Mouse (Mus musculus) CH12.LX (cell line): ENCODE results near the gene Rnf225. TPM values are rescaled to one million over a fixed set of nuclear protein-coding genes. Genes with fewer than 3 reads are reported as not detected.

Source experiments
- DNase-seq: peaks from one replicate; pipeline ENCODE4 v3.0.0-alpha.2; 2013; ENCODE audit errors: extremely low read depth
- H3K27ac ChIP-seq: 2 replicates; pipeline ENCODE4 v1.5.1; 2012; ENCODE audit warnings: low read depth, mild to moderate bottlenecking, control low read depth, moderate library complexity; ENCODE audit not compliant: insufficient read depth
- H3K27me3 ChIP-seq: replicated peaks from 2 replicates; pipeline ENCODE3; 2012; ENCODE audit warnings: inconsistent platforms
- H3K36me3 ChIP-seq, 2 experiments: replicated peaks in 1 of 2; 2 replicates each; pipeline versions ENCODE3 to v1.6.1; 2012; ENCODE audit warnings: inconsistent platforms in 1 of 2, low read length in 1 of 2, mild to moderate bottlenecking in 1 of 2, mixed read lengths in 1 of 2, moderate library complexity in 1 of 2; ENCODE audit not compliant: control insufficient read depth in 1 of 2, insufficient read depth in 1 of 2
- H3K4me1 ChIP-seq, 2 experiments: 2 replicates each; pipeline ENCODE4 v1.6.1; 2012; ENCODE audit warnings: inconsistent platforms in 1 of 2, moderate library complexity in 1 of 2; ENCODE audit not compliant: insufficient read depth in 2 of 2, control insufficient read depth in 1 of 2
- H3K4me2 ChIP-seq: 2 replicates; pipeline ENCODE4 v1.6.1; 2012; ENCODE audit warnings: low read depth, mild to moderate bottlenecking, control low read depth; ENCODE audit not compliant: poor library complexity, insufficient read depth, severe bottlenecking
- H3K4me3 ChIP-seq, 3 experiments: fragments of 150-350 bp in 1 of 3; sonication (generic) in 1 of 3; replicated peaks in 1 of 3; 2 replicates each; pipeline versions ENCODE3 to v1.5.1; 2011 to 2012; ENCODE audit warnings: low read depth in 2 of 3, low read length in 2 of 3, mild to moderate bottlenecking in 2 of 3, moderate library complexity in 2 of 3, control low read depth in 1 of 3, improper control_type of control experiment in 1 of 3, inconsistent platforms in 1 of 3, mixed read lengths in 1 of 3; ENCODE audit not compliant: poor library complexity in 1 of 3
- H3K79me2 ChIP-seq: replicated peaks from 2 replicates; pipeline ENCODE4 v1.6.1; 2012; ENCODE audit warnings: mild to moderate bottlenecking, moderate library complexity; ENCODE audit not compliant: control insufficient read depth, poor library complexity, insufficient read depth, severe bottlenecking; ENCODE audit errors: extremely low read depth
- H3K9ac ChIP-seq: 2 replicates; pipeline ENCODE4 v1.6.1; 2012; ENCODE audit warnings: low read depth, mild to moderate bottlenecking, control low read depth, moderate library complexity; ENCODE audit not compliant: insufficient read depth
- H3K9me3 ChIP-seq: replicated peaks from 2 replicates; pipeline ENCODE3; 2012; ENCODE audit warnings: low read length, inconsistent platforms, mixed read lengths
- BHLHE40 ChIP-seq: IDR thresholded peaks from 2 replicates; pipeline ENCODE4 v1.6.1; 2011; ENCODE audit warnings: mild to moderate bottlenecking, low read depth, low read length, improper control_type of control experiment
- CHD1 ChIP-seq: IDR thresholded peaks from 2 replicates; pipeline ENCODE4 v1.6.1; 2012; ENCODE audit warnings: low read depth, low read length, improper control_type of control experiment, inconsistent platforms
- CTCF ChIP-seq, 2 experiments: IDR thresholded peaks in 1 of 2; conservative IDR thresholded peaks in 1 of 2; 2 replicates each; pipeline ENCODE4 v1.5.1; 2011 to 2012; ENCODE audit warnings: low read depth in 2 of 2, low read length in 2 of 2, improper control_type of control experiment in 1 of 2, inconsistent platforms in 1 of 2, mild to moderate bottlenecking in 1 of 2, moderate library complexity in 1 of 2
- E2F4 ChIP-seq: IDR thresholded peaks from 2 replicates; pipeline ENCODE4 v1.6.1; 2011; ENCODE audit warnings: low read depth, low read length, improper control_type of control experiment; ENCODE audit not compliant: insufficient replicate concordance
- ELF1 ChIP-seq: IDR thresholded peaks from 2 replicates; pipeline ENCODE4 v1.6.1; 2014; ENCODE audit warnings: low read depth, mild to moderate bottlenecking, inconsistent platforms, low read length, improper control_type of control experiment
- GABPA ChIP-seq: IDR thresholded peaks from 2 replicates; pipeline ENCODE4 v1.6.1; 2012; ENCODE audit warnings: low read depth, low read length, improper control_type of control experiment, inconsistent platforms; ENCODE audit not compliant: insufficient replicate concordance
- IRF4 ChIP-seq: IDR thresholded peaks from 2 replicates; pipeline ENCODE4 v1.6.1; 2014; ENCODE audit warnings: low read depth, mild to moderate bottlenecking, inconsistent platforms, low read length, improper control_type of control experiment
- JUN ChIP-seq: IDR thresholded peaks from 2 replicates; pipeline ENCODE4 v1.6.1; 2011; ENCODE audit warnings: low read depth, mild to moderate bottlenecking, low read length, improper control_type of control experiment, moderate library complexity; ENCODE audit not compliant: insufficient read depth
- JUND ChIP-seq: conservative IDR thresholded peaks from 2 replicates; pipeline ENCODE4 v1.6.1; 2011; ENCODE audit warnings: low read depth, low read length, improper control_type of control experiment
- MAFK ChIP-seq: IDR thresholded peaks from 2 replicates; pipeline ENCODE4 v1.6.1; 2011; ENCODE audit warnings: low read length, improper control_type of control experiment; ENCODE audit not compliant: insufficient replicate concordance
- MAX ChIP-seq: IDR thresholded peaks from 2 replicates; pipeline ENCODE4 v1.6.1; 2011; ENCODE audit warnings: low read length, improper control_type of control experiment
- MEF2A ChIP-seq: IDR thresholded peaks from 2 replicates; pipeline ENCODE4 v1.6.1; 2014; ENCODE audit warnings: low read depth, mild to moderate bottlenecking, inconsistent platforms, low read length, improper control_type of control experiment, borderline replicate concordance
- MXI1 ChIP-seq: IDR thresholded peaks from 2 replicates; pipeline ENCODE4 v1.6.1; 2011; ENCODE audit warnings: mild to moderate bottlenecking, low read depth, low read length, improper control_type of control experiment
- NRF1 ChIP-seq: IDR thresholded peaks from 2 replicates; pipeline ENCODE4 v1.6.1; 2014; ENCODE audit warnings: low read depth, mild to moderate bottlenecking, inconsistent platforms, low read length, improper control_type of control experiment, moderate library complexity
- POLR2A ChIP-seq: IDR thresholded peaks from 2 replicates; pipeline ENCODE4 v1.6.1; 2011; ENCODE audit warnings: low read depth, mild to moderate bottlenecking, improper control_type of control experiment, low read length
- SMC3 ChIP-seq: IDR thresholded peaks from 2 replicates; pipeline ENCODE4 v1.6.1; 2011; ENCODE audit warnings: low read depth, low read length, improper control_type of control experiment
- TBP ChIP-seq: conservative IDR thresholded peaks from 2 replicates; pipeline ENCODE4 v1.6.1; 2011; ENCODE audit warnings: low read depth, low read length, improper control_type of control experiment
- TCF12 ChIP-seq: IDR thresholded peaks from 2 replicates; pipeline ENCODE4 v1.6.1; 2014; ENCODE audit warnings: low read depth, mild to moderate bottlenecking, inconsistent platforms, low read length, improper control_type of control experiment
- UBTF ChIP-seq: IDR thresholded peaks from 2 replicates; pipeline ENCODE4 v1.6.1; 2012; ENCODE audit warnings: low read depth, mild to moderate bottlenecking, inconsistent platforms, low read length, improper control_type of control experiment, moderate library complexity
- USF2 ChIP-seq: conservative IDR thresholded peaks from 2 replicates; pipeline ENCODE4 v1.6.1; 2011; ENCODE audit warnings: low read depth, low read length, improper control_type of control experiment
- ZKSCAN1 ChIP-seq: IDR thresholded peaks from 2 replicates; pipeline ENCODE4 v1.6.1; 2012; ENCODE audit warnings: low read depth, inconsistent platforms, low read length, improper control_type of control experiment, borderline replicate concordance
- ZMIZ1 ChIP-seq: IDR thresholded peaks from 2 replicates; pipeline ENCODE4 v1.6.1; 2012; ENCODE audit warnings: low read depth, mild to moderate bottlenecking, inconsistent platforms, low read length, improper control_type of control experiment
- ZNF384 ChIP-seq: IDR thresholded peaks from 2 replicates; pipeline ENCODE4 v1.6.1; 2012; ENCODE audit warnings: low read depth, low read length, improper control_type of control experiment, inconsistent platforms
- dilution Hi-C: fragments of 300-500 bp; cut with MboI; formaldehyde crosslinking; loops from 2 replicates; pipeline ENCODE4 v1.14.3; 2020; ENCODE audit warnings: low sequenced_read_pairs; ENCODE audit not compliant: extremely low pct_unique_long_range_greater_than_20kb, extremely low pct_ligation_motif_present
- in situ Hi-C: fragments of 300-500 bp; cut with MboI; formaldehyde crosslinking; loops from 3 replicates; pipeline ENCODE4 v1.14.3; 2019; ENCODE audit warnings: low sequenced_read_pairs, low pct_ligation_motif_present, low pct_unique_long_range_greater_than_20kb, mixed read lengths
- polyA plus RNA-seq: library from polyadenylated mRNA; unstranded; fragments of >175 nt; gene quantifications from 2 replicates; pipeline ENCODE4 v1.2.1, GENCODE M21; 2012; ENCODE audit warnings: low read depth; ENCODE audit not compliant: insufficient read length
- total RNA-seq, 2 experiments: library from RNA; depleted of rRNA; stranded (reverse); fragments of 300-350 nt in 1 of 2; fragments of >200 nt in 1 of 2; gene quantifications; 2 replicates each; pipeline ENCODE4 v1.2.3; 2012 to 2014

The Rnf225 gene
- total and polyA plus RNA-seq, 3 experiments, result 0.89 to 4.0 (median 1.1) TPM

DNA sequence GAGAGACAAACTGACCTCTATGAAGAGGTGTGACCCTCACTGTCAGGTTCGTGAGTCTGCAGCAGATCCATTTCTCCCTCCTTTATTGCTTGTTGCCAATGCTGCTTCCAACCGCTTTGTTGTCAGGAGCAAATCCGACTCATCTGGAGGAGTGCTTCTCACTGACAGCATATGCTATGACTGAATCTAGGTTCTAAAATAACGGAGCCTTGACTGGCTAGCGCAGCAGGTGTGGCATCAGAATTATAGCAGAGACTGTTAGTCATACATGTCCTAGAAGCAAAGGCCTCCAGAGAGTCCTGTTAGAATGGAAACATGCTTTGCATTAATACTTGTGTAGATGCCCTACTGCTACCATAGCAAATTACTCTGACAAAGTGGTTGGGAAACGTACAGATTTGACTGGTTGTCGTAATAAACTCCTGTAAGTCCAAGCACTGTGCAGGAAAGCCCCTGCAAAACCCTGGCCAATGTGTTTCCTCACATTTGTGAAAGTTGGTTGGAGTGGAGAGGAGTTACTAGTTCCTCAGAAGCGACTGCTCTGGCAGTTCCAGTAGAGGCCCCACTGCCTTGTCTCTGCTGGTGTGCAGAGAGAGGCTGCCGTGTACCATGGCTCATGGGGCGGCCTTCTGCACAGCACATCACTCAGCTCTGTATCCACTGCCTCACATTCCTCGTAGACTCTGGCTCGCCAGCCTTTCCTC is 40.5 kb upstream of the Rnf225 start:
- no peak for DNase-seq
- in situ Hi-C loops (no loop called here), dilution Hi-C loops (no loop called here)
- H3K9me3 ChIP-seq, result no peaks in the 10 kb centered on the region
- no peak overlapping the region for H3K27ac ChIP-seq
- peaks cover 5 to 37% of the 10 kb centered on the region in 2 experiments for H3K36me3 ChIP-seq
- no peaks in the 10 kb centered on the region for H3K27me3 ChIP-seq
- no peak overlapping the region for H3K4me2 ChIP-seq
- H3K9ac ChIP-seq, result no peak overlapping the region
- peaks cover 0 to 34% of the 10 kb centered on the region in 2 experiments; a peak in 2 of 4 replicates for H3K4me1 ChIP-seq
- TF ChIP-seq MXI1 (no peak), USF2 (no peak), JUND (no peak), NRF1 (no peak), CHD1 (no peak), ZKSCAN1 (no peak), ZMIZ1 (no peak), ELF1 (no peak), SMC3 (no peak), TBP (no peak), BHLHE40 (no peak), MAFK (no peak), UBTF (no peak), E2F4 (no peak), JUN (no peak), TCF12 (no peak), MEF2A (no peak)
- TF ChIP-seq, all 38 proteins: peak for 0
- no peaks in the 10 kb centered on the region for H3K79me2 ChIP-seq
- no peak overlapping the region for H3K4me3 ChIP-seq

DNA sequence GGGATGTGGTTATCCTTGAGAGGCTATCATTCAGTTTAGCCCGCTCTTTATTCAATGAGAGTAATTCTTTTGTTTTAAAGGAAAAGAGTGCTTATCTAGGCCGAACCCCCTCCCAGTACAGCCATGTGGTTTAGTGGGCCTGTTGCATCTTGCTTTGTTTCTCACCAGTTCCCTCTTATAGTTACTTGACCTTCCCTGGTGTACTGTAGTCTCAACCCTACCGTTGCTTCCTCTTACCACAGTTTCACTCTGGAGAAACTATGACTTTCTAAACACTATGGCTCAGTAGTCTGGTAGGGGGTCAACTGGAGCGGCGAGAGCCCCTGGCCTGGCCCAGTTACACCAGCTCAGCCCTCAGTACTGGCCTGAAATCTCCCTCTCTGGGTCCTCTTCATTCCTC is 39.6 kb upstream of the Rnf225 start:
- H3K4me3 ChIP-seq, result no peak overlapping the region
- DNase-seq, result no peak
- no peak overlapping the region for H3K9ac ChIP-seq
- in situ Hi-C loops (no loop called here), dilution Hi-C loops (no loop called here)
- H3K27me3 ChIP-seq, result no peaks in the 10 kb centered on the region
- H3K4me1 ChIP-seq, result peaks cover 0 to 29% of the 10 kb centered on the region in 2 experiments; a peak in 2 of 4 replicates
- H3K9me3 ChIP-seq, result no peaks in the 10 kb centered on the region
- peaks cover 5 to 37% of the 10 kb centered on the region in 2 experiments for H3K36me3 ChIP-seq
- no peak overlapping the region for H3K27ac ChIP-seq
- TF ChIP-seq JUND (no peak), BHLHE40 (no peak), UBTF (no peak), IRF4 (no peak), ZNF384 (no peak), GABPA (no peak), CTCF (conservative IDR thresholded peaks at IDR 0.05 in 1 of 2, IDR thresholded peaks at IDR 0.05 in 1 of 2; ENCODE audit: low read depth in 2 of 2, low read length in 2 of 2) (no peak), MEF2A (no peak), POLR2A (no peak), MAX (no peak)
- H3K4me2 ChIP-seq, result no peak overlapping the region
- H3K79me2 ChIP-seq, result no peaks in the 10 kb centered on the region
